Mouse (Mus musculus): ENCODE measurements around the gene Zbtb33.

- TF ChIP-seq MYOG (IDR thresholded peaks at IDR 0.05; ENCODE audit: control insufficient read depth in 1 of 3, insufficient read depth in 1 of 3, insufficient read length in 2 of 3, low read depth in 2 of 3) (no peak), REST (IDR thresholded peaks at IDR 0.05; ENCODE audit: insufficient read depth, insufficient read length) (no peak)
Measured at GRCm38 (mm10) chrX:38190458-38190764, 818 bp downstream of the Zbtb33 start.
